Mouse (Mus musculus) olfactory bulb, adult 2 months (tissue): ENCODE results near the gene Thop1. TPM values are rescaled to one million over a fixed set of nuclear protein-coding genes. Genes with fewer than 3 reads are reported as not detected.

Experiments
- H3K27ac ChIP-seq: fragments of 200-500 bp; 2 replicates; pipeline ENCODE4 v1.5.1; 2012; ENCODE audit warnings: low read depth, low read length; ENCODE audit not compliant: insufficient read depth
- H3K4me1 ChIP-seq: fragments of 200-500 bp; 2 replicates; pipeline ENCODE4 v1.6.1; 2012; ENCODE audit warnings: low read length; ENCODE audit not compliant: control insufficient read depth, insufficient read depth
- H3K4me3 ChIP-seq: fragments of 200-500 bp; 2 replicates; pipeline ENCODE4 v1.5.1; 2012; ENCODE audit warnings: mild to moderate bottlenecking, low read depth, low read length, moderate library complexity; ENCODE audit not compliant: insufficient read depth
- CTCF ChIP-seq: fragments of 200-500 bp; IDR thresholded peaks from 2 replicates; pipeline ENCODE4 v1.5.1; 2012; ENCODE audit warnings: low read depth, mild to moderate bottlenecking, low read length, moderate library complexity; ENCODE audit not compliant: insufficient read depth
- POLR2A ChIP-seq: fragments of 200-500 bp; IDR thresholded peaks from 2 replicates; pipeline ENCODE4 v1.6.1; 2012; ENCODE audit warnings: mild to moderate bottlenecking, low read depth, low read length, moderate library complexity; ENCODE audit not compliant: insufficient read depth
- WGBS: fragments of 180-500 bp; shearing (Covaris S2); methylation state at CpG from one replicate; pipeline ENCODE4 v1.1.7; 2018; 5-methylcytosine and 5-hydroxymethylcytosine counted together
- polyA plus RNA-seq: library from polyadenylated mRNA; stranded (reverse); fragments of >200 nt; gene quantifications from 2 replicates; pipeline ENCODE4 v1.2.4, GENCODE M21; 2012; ENCODE audit warnings: low replicate concordance; ENCODE audit not compliant: missing spikeins, insufficient read depth, insufficient read length

Gene Thop1
- polyA plus RNA-seq, 1 experiment, result not detected

- Histone ChIP-seq H3K27ac (no peak overlapping the region), H3K4me3 (no peak overlapping the region), H3K4me1 (peaks cover 15% of the 10 kb centered on the region)
- no peak for TF ChIP-seq POLR2A
- peak; percentile 46; the same call in 1 of the 2 replicates for TF ChIP-seq CTCF
- WGBS, result 67% methylated on average over 7 of the region's 7 CpGs
Measured at GRCm38 (mm10) chr10:81073464-81073863, 3.6 kb downstream of the Thop1 start.

GRCm38 (mm10) chr10:81075734-81076133, 5.9 kb downstream of the Thop1 start:
- TF ChIP-seq CTCF (no peak), POLR2A (no peak)
- Histone ChIP-seq H3K4me1 (peaks cover 9% of the 10 kb centered on the region), H3K27ac (no peak overlapping the region), H3K4me3 (no peak overlapping the region)
- WGBS, result 86% methylated on average over 8 of the region's 8 CpGs

GRCm38 (mm10) chr10:81076356-81076755, 6.5 kb downstream of the Thop1 start:
- Histone ChIP-seq H3K4me1 (peaks cover 5% of the 10 kb centered on the region; the same call in 1 of the 2 replicates), H3K4me3 (no peak overlapping the region), H3K27ac (no peak overlapping the region)
- WGBS, result 90% methylated on average over 1 of the region's 1 CpGs
- TF ChIP-seq CTCF, result no peak
- no peak for TF ChIP-seq POLR2A

- H3K4me3 ChIP-seq, result no peak overlapping the region
- 93% methylated on average over 11 of the region's 11 CpGs for WGBS
- no peak overlapping the region for H3K27ac ChIP-seq
- no peaks in the 10 kb centered on the region for H3K4me1 ChIP-seq
- no peak for TF ChIP-seq CTCF
- no peak for TF ChIP-seq POLR2A
Measured at GRCm38 (mm10) chr10:81077916-81078315, 8.1 kb downstream of the Thop1 start.

GRCm38 (mm10) chr10:81080008-81080655, 10.3 kb downstream of the Thop1 start:
- H3K27ac ChIP-seq, result no peak overlapping the region
- WGBS, result 94% methylated on average over 31 of the region's 31 CpGs
- TF ChIP-seq CTCF (no peak), POLR2A (no peak)
- H3K4me1 ChIP-seq, result no peaks in the 10 kb centered on the region
- no peak overlapping the region for H3K4me3 ChIP-seq

GRCm38 (mm10) chr10:81082168-81082960, 12.5 kb downstream of the Thop1 start:
- 76% methylated on average over 7 of the region's 7 CpGs for WGBS
- H3K27ac ChIP-seq, result no peak overlapping the region

GRCm38 (mm10) chr10:81087021-81087420, 17.2 kb downstream of the Thop1 start:
- no peak overlapping the region for H3K27ac ChIP-seq
- no peak overlapping the region for H3K4me3 ChIP-seq
- TF ChIP-seq CTCF (no peak), POLR2A (no peak)
- H3K4me1 ChIP-seq, result no peaks in the 10 kb centered on the region
- 55% methylated on average over 2 of the region's 2 CpGs for WGBS

More at GRCm38 (mm10) chr10:81082168-81082960, 12.5 kb downstream of the Thop1 start:
- no peaks in the 10 kb centered on the region for H3K4me1 ChIP-seq
- TF ChIP-seq POLR2A (no peak), CTCF (no peak; the same call in 1 of the 2 replicates)
- no peak overlapping the region for H3K4me3 ChIP-seq

- 25% methylated on average over 2 of the region's 2 CpGs for WGBS
- Histone ChIP-seq H3K4me1 (no peaks in the 10 kb centered on the region), H3K27ac (no peak overlapping the region), H3K4me3 (no peak overlapping the region)
- no peak for TF ChIP-seq CTCF
Measured at GRCm38 (mm10) chr10:81089216-81089615, 19.4 kb downstream of the Thop1 start.

GRCm38 (mm10) chr10:81090621-81091020, 20.8 kb downstream of the Thop1 start:
- TF ChIP-seq CTCF (no peak), POLR2A (no peak)
- H3K27ac ChIP-seq, result no peak overlapping the region
- no peak overlapping the region for H3K4me3 ChIP-seq
- no peaks in the 10 kb centered on the region for H3K4me1 ChIP-seq
- 84% methylated on average over 7 of the region's 7 CpGs for WGBS
